Mouse (Mus musculus) thymus, postnatal 0 days (tissue): ENCODE measurements around the gene Scyl3. TPM values are rescaled to one million over a fixed set of nuclear protein-coding genes. Genes with fewer than 3 reads are reported as not detected.

Experiments used
- DNase-seq: peaks from one replicate; pipeline ENCODE4 v3.0.0-alpha.2; 2015; ENCODE audit warnings: low spot score
- polyA plus RNA-seq: library from polyadenylated mRNA; unstranded; fragments of >200 nt; fragmentation: Nextera tagmentation; extraction: Ambion mirVana; gene quantifications from 2 replicates; pipeline ENCODE4 v1.2.1, GENCODE M21; 2015

Scyl3 gene
- 21.5 and 24.9 TPM in 2 replicates for polyA plus RNA-seq

GRCm38 (mm10) chr1:163928846-163929245, at the start of gene Scyl3:
Gene Scyl3, plus strand, starts transcription at chr1:163929100.
- no peak for DNase-seq

- no peak for DNase-seq
These were observed 39.3 kb upstream of the Scyl3 start for GRCm38 (mm10) chr1:163889629-163890028.

- DNase-seq = no peak
These were observed 35.6 kb upstream of the Scyl3 start for GRCm38 (mm10) chr1:163893294-163893693.

- no peak for DNase-seq
These were observed 34.9 kb upstream of the Scyl3 start for GRCm38 (mm10) chr1:163893774-163894527.

GRCm38 (mm10) chr1:163898291-163898764, 30.6 kb upstream of the Scyl3 start:
- DNase-seq = no peak

- no peak for DNase-seq
These were observed 29.3 kb upstream of the Scyl3 start for GRCm38 (mm10) chr1:163899575-163899974.

GRCm38 (mm10) chr1:163900168-163900567, 28.7 kb upstream of the Scyl3 start:
- DNase-seq = no peak

- no peak for DNase-seq
These were observed 25.5 kb upstream of the Scyl3 start for GRCm38 (mm10) chr1:163903411-163903810.

- no peak for DNase-seq
These were observed 21.7 kb upstream of the Scyl3 start for GRCm38 (mm10) chr1:163907007-163907811.

- DNase-seq = no peak
These were observed 20.5 kb upstream of the Scyl3 start for GRCm38 (mm10) chr1:163908389-163908788.

GRCm38 (mm10) chr1:163910343-163910742, 18.6 kb upstream of the Scyl3 start:
- peak; percentile 53 for DNase-seq

- DNase-seq = no peak
These were observed 18.1 kb upstream of the Scyl3 start for GRCm38 (mm10) chr1:163910785-163911184.

- no peak for DNase-seq
These were observed 16.9 kb upstream of the Scyl3 start for GRCm38 (mm10) chr1:163911981-163912380.

- DNase-seq = no peak
These were observed 11.3 kb upstream of the Scyl3 start for GRCm38 (mm10) chr1:163917349-163918160.

GRCm38 (mm10) chr1:163924093-163924492, 4.8 kb upstream of the Scyl3 start:
- no peak for DNase-seq

GRCm38 (mm10) chr1:163929636-163930457, 947 bp downstream of the Scyl3 start:
- DNase-seq = peak; percentile 91

- peak; percentile 40 for DNase-seq
These were observed 1.5 kb downstream of the Scyl3 start for GRCm38 (mm10) chr1:163930458-163930794.

GRCm38 (mm10) chr1:163931801-163932200, 2.9 kb downstream of the Scyl3 start:
- no peak for DNase-seq

- no peak for DNase-seq
These were observed 5.7 kb downstream of the Scyl3 start for GRCm38 (mm10) chr1:163934591-163934990.

- DNase-seq = no peak
These were observed 13.2 kb downstream of the Scyl3 start for GRCm38 (mm10) chr1:163942056-163942455.

- DNase-seq = no peak
These were observed 24.5 kb downstream of the Scyl3 start for GRCm38 (mm10) chr1:163953396-163953795.
